In the genomic region with DNA sequence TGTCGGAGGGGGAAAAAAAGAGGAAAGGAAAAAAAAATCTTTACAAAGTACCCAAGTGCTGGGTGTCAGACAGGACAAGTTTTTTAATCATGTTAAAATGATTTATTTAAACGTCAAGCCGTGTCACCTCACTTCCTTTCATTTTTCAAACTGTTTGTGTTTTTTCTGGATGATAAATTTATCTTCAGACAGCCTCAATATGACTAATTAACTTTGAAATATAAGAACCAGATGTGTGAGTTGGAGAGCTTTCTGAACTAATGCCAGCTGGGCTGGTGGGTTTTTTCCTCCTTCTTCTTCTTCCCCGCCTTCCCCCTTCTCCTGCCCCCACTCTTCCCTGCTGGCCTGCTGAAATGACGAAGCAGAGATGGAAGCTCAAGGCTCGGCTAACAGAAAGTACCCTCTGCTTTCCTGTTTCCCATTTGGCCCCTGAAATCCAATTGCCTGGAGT, we compare ENCODE assay signal across 11 mouse cellular contexts.
DNase-seq lines count a peak whose midpoint lies in the region; ATAC-seq lines count a peak whose summit lies in the region.
"Had no signal": no experiment of that assay in that cellular context is flagged by ENCODE, and none has a peak within 500 bp of the region (broad histone marks: within the 10 kb centered on the region; RNA-seq: fewer than 3 reads in every experiment).

No protein-coding gene starts in this region.

- no peak; the same call in 1 of the 2 replicates for ATAC-seq in kidney, embryonic 14.5 days (ENCODE audit: low FRiP score, low TSS enrichment)

- H3K9me3 ChIP-seq in kidney, embryonic 14.5 days (ENCODE audit: control insufficient read depth, low read length), result no peaks in the 10 kb centered on the region
- H3K9me3 ChIP-seq in limb, embryonic 10.5 days (replicated peaks), result no peaks in the 10 kb centered on the region

- H3K36me3 ChIP-seq in kidney, embryonic 14.5 days (ENCODE audit: control insufficient read depth, insufficient read depth, low read length), result no peaks in the 10 kb centered on the region
- no peaks in the 10 kb centered on the region for H3K36me3 ChIP-seq in limb, embryonic 10.5 days

- peaks cover 11% of the 10 kb centered on the region for H3K27me3 ChIP-seq in kidney, embryonic 14.5 days (ENCODE audit: control insufficient read depth, insufficient read depth, low read length)
- H3K27me3 ChIP-seq in limb, embryonic 10.5 days (ENCODE audit: low read depth, poor library complexity, severe bottlenecking), result peaks cover 53% of the 10 kb centered on the region

- no peak overlapping the region for H3K27ac ChIP-seq in kidney, embryonic 14.5 days (ENCODE audit: low read depth, low read length)
- H3K27ac ChIP-seq in limb, embryonic 10.5 days, result peak overlapping the region; percentile 75
- H3K27ac ChIP-seq: liver, embryonic 14.5 days had no signal

- peaks cover 35% of the 10 kb centered on the region for H3K4me1 ChIP-seq in kidney, embryonic 14.5 days (ENCODE audit: control insufficient read depth, insufficient read depth, low read length)
- peaks cover 81% of the 10 kb centered on the region for H3K4me1 ChIP-seq in limb, embryonic 10.5 days

- no peak overlapping the region for H3K4me2 ChIP-seq in kidney, embryonic 14.5 days (replicated peaks; ENCODE audit: low read depth, low read length)

- DNase-seq in kidney, postnatal 10 days, result peak; percentile 42
- peak; percentile 23 for DNase-seq in Muller cell, postnatal 12 days (ENCODE audit: inconsistent ontology term)
- DNase-seq in embryo, embryonic 11 days, result peak; percentile 73
- DNase-seq in limb, embryonic 10.5 days (ENCODE audit: low spot score), result peak; percentile 68
- no peak for DNase-seq in testis, postnatal 10 days (ENCODE audit: low spot score)
- no peak for DNase-seq in cerebellum, postnatal 14 days
- no peak for DNase-seq in gastrocnemius, adult 18-20 months (ENCODE audit: low spot score)
- DNase-seq: adrenal gland, postnatal 36 days; cerebellum, postnatal 36 days had no signal

- WGBS in kidney, embryonic 14.5 days, result 12% methylated on average over 6 of the region's 6 CpGs
- 6% methylated on average over 6 of the region's 6 CpGs for WGBS in limb, embryonic 10.5 days

- H3K4me3 ChIP-seq in kidney, embryonic 14.5 days (ENCODE audit: low read length), result no peak overlapping the region
- H3K4me3 ChIP-seq in limb, embryonic 10.5 days, result peak overlapping the region; percentile 24; the same call in 1 of the 2 replicates

- no peak overlapping the region for H3K9ac ChIP-seq in kidney, embryonic 14.5 days (ENCODE audit: low read depth, low read length)
- H3K9ac ChIP-seq: liver, embryonic 14.5 days had no signal

Comparison
In these comparisons a context has a peak if more than half of its experiments do, and no peak if none do; other contexts are left out.
1. DNase-seq: peak in kidney, postnatal 10 days (single experiment), Muller cell, postnatal 12 days (single experiment), embryo, embryonic 11 days (single experiment) and limb, embryonic 10.5 days (single experiment); none in testis, postnatal 10 days (single experiment), cerebellum, postnatal 14 days (0 of 2) and gastrocnemius, adult 18-20 months (single experiment).